Mouse (Mus musculus) megakaryocyte, embryonic 14.5 days (primary cell): ENCODE results near the gene Prlr.

Source experiments
- FLI1 ChIP-seq: IDR thresholded peaks from 2 replicates; pipeline ENCODE4 v1.6.1; 2012; ENCODE audit warnings: low read length, inconsistent platforms, mixed read lengths
- GATA1 ChIP-seq: IDR thresholded peaks from 3 replicates; pipeline ENCODE4 v1.6.1; 2012; ENCODE audit warnings: mixed read lengths, low read length, inconsistent platforms, borderline replicate concordance

- TF ChIP-seq GATA1, result no peak
- no peak for TF ChIP-seq FLI1
These were observed 51.6 kb downstream of the Prlr start for GRCm38 (mm10) chr15:10228636-10229035.
